Mouse (Mus musculus): ENCODE measurements around the gene Cx3cr1. TPM values are rescaled to one million over a fixed set of nuclear protein-coding genes. Genes with fewer than 3 reads are reported as not detected.

The Cx3cr1 gene
- polyA plus RNA-seq (2014; fragmentation: Illumina TruSeq; extraction: RNeasy Lipid Tissue Mini Kit (QIAGEN cat#74804); ENCODE audit: insufficient read depth, low read depth, low replicate concordance): 4.2 TPM

GRCm38 (mm10) chr9:120069779-120070178 is at the start of gene Cx3cr1:
Gene Cx3cr1 (minus strand): TSS chr9:120069879.

GRCm38 (mm10) chr9:120110211-120111018 is 40.7 kb upstream of the Cx3cr1 start, which contains the start of gene Slc25a38:
Gene Slc25a38 (plus strand): TSS chr9:120110374.

GRCm38 (mm10) chr9:120091696-120092238 is 22.1 kb upstream of the Cx3cr1 start, which contains the start of gene Ccr8:
Gene Ccr8 (plus strand): TSS chr9:120092114.

DNA sequence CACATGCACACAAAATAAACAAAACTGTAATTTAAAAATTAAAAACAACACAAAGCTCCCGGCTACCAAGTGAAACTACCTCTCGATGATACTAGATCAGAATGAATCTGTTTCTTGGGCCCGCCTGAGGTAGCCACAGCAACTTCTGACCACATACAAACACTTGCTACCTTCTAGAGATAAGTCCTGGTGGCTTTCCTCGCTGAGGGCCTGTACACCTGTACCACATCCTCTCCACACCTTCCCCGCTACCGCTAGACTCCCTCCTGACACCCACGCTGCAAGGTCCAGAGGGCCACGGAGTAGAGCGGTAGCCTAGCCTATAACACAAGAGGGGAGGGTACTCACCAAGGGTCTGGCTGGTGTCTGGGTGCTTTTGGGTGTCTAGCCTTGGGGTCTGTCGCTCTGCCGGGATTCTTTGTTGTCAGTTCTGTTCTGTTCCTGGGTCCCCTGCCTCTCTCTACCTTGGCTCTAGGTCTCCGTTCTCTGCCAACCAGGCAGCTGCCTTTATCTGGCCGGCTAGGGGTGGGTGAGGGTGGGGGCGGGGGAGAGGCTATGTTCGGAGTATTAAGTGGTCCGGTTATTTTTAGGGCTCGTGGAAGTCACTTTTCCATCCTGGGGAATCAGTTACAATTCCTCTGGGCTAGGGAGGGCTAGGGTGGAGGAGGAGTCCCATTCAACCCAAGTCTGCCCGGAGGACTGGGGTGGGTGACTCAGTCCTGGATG is 46.4 kb downstream of the Cx3cr1 start, which contains the start of gene Xirp1:
Gene Xirp1 (minus strand): TSS at position 513 of the 726 bp plus-strand sequence.

GRCm38 (mm10) chr9:119984536-119985011 is 85.1 kb downstream of the Cx3cr1 start, which contains the start of gene Csrnp1:
Gene Csrnp1 (minus strand): TSS chr9:119984658.

DNA sequence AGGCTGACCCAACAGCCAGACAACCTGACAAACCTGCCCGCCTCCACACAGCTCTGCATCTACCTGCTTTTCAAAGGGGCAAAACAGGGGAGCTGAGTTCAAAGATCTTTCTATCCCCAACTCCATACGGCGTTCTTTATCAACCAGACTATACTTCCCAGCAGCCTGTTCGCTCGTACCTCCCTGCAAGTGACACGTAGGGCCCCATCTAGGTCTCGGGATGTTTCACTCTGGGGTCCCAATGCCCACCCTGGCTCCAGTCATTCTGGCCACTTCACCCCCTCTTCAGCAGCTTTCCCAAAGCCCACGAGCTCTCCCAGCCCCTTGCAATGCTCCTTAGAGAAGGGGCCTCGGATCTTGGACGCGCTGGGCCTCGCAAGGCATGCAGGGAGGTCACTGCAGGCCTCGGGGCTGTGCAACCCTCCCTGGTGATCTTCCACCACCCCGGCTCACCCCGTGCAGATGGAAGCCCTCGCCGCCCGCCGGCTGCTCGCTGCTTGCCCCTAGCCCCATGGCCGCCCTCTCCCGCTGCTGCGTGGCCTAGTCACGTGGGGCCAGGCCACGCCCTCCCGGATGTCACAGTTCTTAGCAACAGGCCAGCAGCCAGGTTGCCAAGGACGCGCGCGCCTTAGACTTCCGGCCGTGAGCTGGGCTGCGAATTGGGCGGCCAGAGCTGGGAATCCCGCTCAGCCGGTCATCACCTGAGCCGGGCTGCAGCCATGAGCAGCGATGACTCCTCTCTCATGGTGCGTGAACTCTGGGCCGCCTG is 132.5 kb downstream of the Cx3cr1 start, which contains the start of the genes Gorasp1 and Ttc21a:
Gene Gorasp1 (minus strand): TSS at position 561 of the 769 bp plus-strand sequence.
Gene Ttc21a (plus strand): TSS at position 602 of the 769 bp plus-strand sequence.

GRCm38 (mm10) chr9:119894339-119895009 is 175.2 kb downstream of the Cx3cr1 start, which contains the start of gene Wdr48:
Gene Wdr48 (plus strand): TSS chr9:119894878.

Other genes starting within 250 kb of the Cx3cr1 start
- gene Scn11a, start 244.4 kb downstream of the Cx3cr1 start, polyA plus RNA-seq (2014; fragmentation: Illumina TruSeq; extraction: RNeasy Lipid Tissue Mini Kit (QIAGEN cat#74804); ENCODE audit: insufficient read depth, low read depth, low replicate concordance): not detected
- 18.9 TPM for gene Wdr48, start 175.0 kb downstream of the Cx3cr1 start, polyA plus RNA-seq (2014; fragmentation: Illumina TruSeq; extraction: RNeasy Lipid Tissue Mini Kit (QIAGEN cat#74804); ENCODE audit: insufficient read depth, low read depth, low replicate concordance)
- 6.2 TPM for gene Gorasp1, start 132.3 kb downstream of the Cx3cr1 start, polyA plus RNA-seq (2014; fragmentation: Illumina TruSeq; extraction: RNeasy Lipid Tissue Mini Kit (QIAGEN cat#74804); ENCODE audit: insufficient read depth, low read depth, low replicate concordance)
- 3.6 TPM for gene Ttc21a, start 132.3 kb downstream of the Cx3cr1 start, polyA plus RNA-seq (2014; fragmentation: Illumina TruSeq; extraction: RNeasy Lipid Tissue Mini Kit (QIAGEN cat#74804); ENCODE audit: insufficient read depth, low read depth, low replicate concordance)
- gene Csrnp1, start 85.2 kb downstream of the Cx3cr1 start, polyA plus RNA-seq (2014; fragmentation: Illumina TruSeq; extraction: RNeasy Lipid Tissue Mini Kit (QIAGEN cat#74804); ENCODE audit: insufficient read depth, low read depth, low replicate concordance): 19.1 TPM
- gene Xirp1, start 46.3 kb downstream of the Cx3cr1 start, polyA plus RNA-seq (2014; fragmentation: Illumina TruSeq; extraction: RNeasy Lipid Tissue Mini Kit (QIAGEN cat#74804); ENCODE audit: insufficient read depth, low read depth, low replicate concordance): 0.68 TPM
- 0.21 TPM for gene Ccr8, start 22.2 kb upstream of the Cx3cr1 start, polyA plus RNA-seq (2014; fragmentation: Illumina TruSeq; extraction: RNeasy Lipid Tissue Mini Kit (QIAGEN cat#74804); ENCODE audit: insufficient read depth, low read depth, low replicate concordance)
- 18.4 TPM for gene Slc25a38, start 40.5 kb upstream of the Cx3cr1 start, polyA plus RNA-seq (2014; fragmentation: Illumina TruSeq; extraction: RNeasy Lipid Tissue Mini Kit (QIAGEN cat#74804); ENCODE audit: insufficient read depth, low read depth, low replicate concordance)
- 1,831 TPM for gene Rpsa, start 57.8 kb upstream of the Cx3cr1 start, polyA plus RNA-seq (2014; fragmentation: Illumina TruSeq; extraction: RNeasy Lipid Tissue Mini Kit (QIAGEN cat#74804); ENCODE audit: insufficient read depth, low read depth, low replicate concordance)
- gene Mobp, start 79.8 kb upstream of the Cx3cr1 start, polyA plus RNA-seq (2014; fragmentation: Illumina TruSeq; extraction: RNeasy Lipid Tissue Mini Kit (QIAGEN cat#74804); ENCODE audit: insufficient read depth, low read depth, low replicate concordance): not detected
- gene Myrip, start 231.6 kb upstream of the Cx3cr1 start, polyA plus RNA-seq (2014; fragmentation: Illumina TruSeq; extraction: RNeasy Lipid Tissue Mini Kit (QIAGEN cat#74804); ENCODE audit: insufficient read depth, low read depth, low replicate concordance): 4.9 TPM